Mouse (Mus musculus) forebrain, embryonic 10.5 days (tissue): ENCODE results near the gene Acbd3. TPM values are rescaled to one million over a fixed set of nuclear protein-coding genes. Genes with fewer than 3 reads are reported as not detected.
A peak's percentile ranks its signal among the peaks of the same experiment; 100 is the strongest.

ENCODE experiments used
- DNase-seq: peaks from one replicate; pipeline ENCODE4 v3.0.0-alpha.2; 2017; ENCODE audit warnings: low spot score; ENCODE audit errors: extremely low spot score
- H3K27ac ChIP-seq: fragments of 300-500 bp; sonication (generic); 2 replicates; pipeline ENCODE4 v1.5.1; 2016; ENCODE audit warnings: mild to moderate bottlenecking
- H3K27me3 ChIP-seq: fragments of 300-500 bp; sonication (generic); 2 replicates; pipeline ENCODE4 v1.6.1; 2016; ENCODE audit warnings: mild to moderate bottlenecking; ENCODE audit not compliant: poor library complexity, severe bottlenecking
- H3K36me3 ChIP-seq: fragments of 300-500 bp; sonication (generic); replicated peaks from 2 replicates; pipeline ENCODE4 v1.6.1; 2016; ENCODE audit warnings: mild to moderate bottlenecking, moderate library complexity
- H3K4me1 ChIP-seq: fragments of 300-500 bp; sonication (generic); 2 replicates; pipeline ENCODE4 v1.6.1; 2016
- H3K4me3 ChIP-seq: fragments of 300-500 bp; sonication (generic); 2 replicates; pipeline ENCODE4 v1.5.1; 2016; ENCODE audit warnings: mild to moderate bottlenecking, moderate library complexity
- H3K9me3 ChIP-seq: fragments of 300-500 bp; sonication (generic); 2 replicates; pipeline ENCODE4 v1.6.1; 2016; ENCODE audit warnings: mild to moderate bottlenecking, moderate library complexity
- WGBS: fragments of 180-500 bp; shearing (Covaris S2); methylation state at CpG from one replicate; pipeline ENCODE4 v1.1.7; 2016; 5-methylcytosine and 5-hydroxymethylcytosine counted together
- polyA plus RNA-seq: library from polyadenylated mRNA; unstranded; fragments of >200 nt; fragmentation: Nextera tagmentation; extraction: Ambion mirVana; gene quantifications from 2 replicates; pipeline ENCODE4 v1.2.1, GENCODE M21; 2016

Gene Acbd3
- polyA plus RNA-seq, 1 experiment from 2014 or later, result 14.7 TPM

DNA sequence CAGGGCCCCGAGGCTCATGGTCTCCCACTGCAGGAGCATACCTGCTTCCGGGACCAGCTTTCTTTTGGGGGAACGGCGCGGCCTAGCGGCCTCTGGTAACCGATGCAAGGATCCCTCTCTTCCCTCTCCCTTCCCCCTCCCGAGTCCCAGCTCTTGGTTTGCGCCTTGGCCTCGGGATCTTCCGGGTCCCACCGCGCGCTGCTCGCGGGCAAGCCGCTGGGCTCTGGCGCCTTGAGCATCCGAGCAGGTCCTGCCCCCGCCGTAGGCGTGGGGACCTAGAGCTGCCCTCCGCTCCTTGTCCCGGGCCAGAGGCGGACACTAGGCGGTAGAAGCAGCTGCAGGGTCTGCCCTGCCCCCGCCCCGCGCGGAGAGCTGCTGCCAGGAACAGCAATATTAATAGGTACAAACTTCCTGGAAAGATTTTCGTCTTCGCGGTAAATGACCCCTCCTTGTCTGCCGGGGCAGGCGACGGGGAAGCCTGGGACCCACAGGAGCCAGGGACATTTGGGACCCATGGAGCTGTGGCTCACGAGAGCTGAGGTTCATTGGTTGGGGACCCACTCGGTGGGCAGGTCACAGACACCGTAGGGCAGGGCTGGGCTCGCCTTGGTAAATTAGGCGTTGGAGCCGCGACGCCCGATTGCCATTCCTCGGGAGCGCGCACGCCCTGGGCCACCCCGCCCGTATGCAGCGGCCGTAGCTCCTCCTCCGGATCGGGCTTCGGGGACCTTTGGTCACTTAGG is 52.0 kb downstream of the Acbd3 start:
- peak; percentile 89 for DNase-seq
- H3K4me3 ChIP-seq, result peak overlapping the region; percentile 72
- peak overlapping the region; percentile 95 for H3K27ac ChIP-seq
- peaks cover 34% of the 10 kb centered on the region for H3K4me1 ChIP-seq
- H3K36me3 ChIP-seq, result no peaks in the 10 kb centered on the region
- peaks cover 9% of the 10 kb centered on the region; the same call in 1 of the 2 replicates for H3K27me3 ChIP-seq
- WGBS, result under 1% methylated on average over 56 of the region's 56 CpGs
- peaks cover 6% of the 10 kb centered on the region; the same call in 1 of the 2 replicates for H3K9me3 ChIP-seq

GRCm38 (mm10) chr1:180778403-180778754 is 52.5 kb downstream of the Acbd3 start:
- peaks cover 6% of the 10 kb centered on the region; the same call in 1 of the 2 replicates for H3K9me3 ChIP-seq
- H3K27ac ChIP-seq, result peak overlapping the region; percentile 95
- peaks cover 39% of the 10 kb centered on the region for H3K4me1 ChIP-seq
- under 1% methylated on average over 13 of the region's 13 CpGs for WGBS
- H3K4me3 ChIP-seq, result peak overlapping the region; percentile 72
- peaks cover 9% of the 10 kb centered on the region; the same call in 1 of the 2 replicates for H3K27me3 ChIP-seq
- DNase-seq, result no peak
- no peaks in the 10 kb centered on the region for H3K36me3 ChIP-seq

GRCm38 (mm10) chr1:180778941-180779340 is 53.1 kb downstream of the Acbd3 start:
- 84% methylated on average over 10 of the region's 10 CpGs for WGBS
- Histone ChIP-seq H3K27ac (no peak overlapping the region), H3K9me3 (peaks cover 6% of the 10 kb centered on the region; the same call in 1 of the 2 replicates), H3K27me3 (peaks cover 9% of the 10 kb centered on the region; the same call in 1 of the 2 replicates), H3K4me3 (peak overlapping the region; percentile 72; the same call in 1 of the 2 replicates), H3K36me3 (no peaks in the 10 kb centered on the region), H3K4me1 (peaks cover 43% of the 10 kb centered on the region)
- no peak for DNase-seq

GRCm38 (mm10) chr1:180780291-180780690 is 54.4 kb downstream of the Acbd3 start:
- peaks cover 43% of the 10 kb centered on the region for H3K4me1 ChIP-seq
- WGBS, result 93% methylated on average over 8 of the region's 8 CpGs
- H3K27me3 ChIP-seq, result peaks cover 9% of the 10 kb centered on the region; the same call in 1 of the 2 replicates
- DNase-seq, result no peak
- H3K9me3 ChIP-seq, result no peaks in the 10 kb centered on the region; the same call in 1 of the 2 replicates
- H3K4me3 ChIP-seq, result no peak overlapping the region
- H3K27ac ChIP-seq, result no peak overlapping the region
- H3K36me3 ChIP-seq, result no peaks in the 10 kb centered on the region

DNA sequence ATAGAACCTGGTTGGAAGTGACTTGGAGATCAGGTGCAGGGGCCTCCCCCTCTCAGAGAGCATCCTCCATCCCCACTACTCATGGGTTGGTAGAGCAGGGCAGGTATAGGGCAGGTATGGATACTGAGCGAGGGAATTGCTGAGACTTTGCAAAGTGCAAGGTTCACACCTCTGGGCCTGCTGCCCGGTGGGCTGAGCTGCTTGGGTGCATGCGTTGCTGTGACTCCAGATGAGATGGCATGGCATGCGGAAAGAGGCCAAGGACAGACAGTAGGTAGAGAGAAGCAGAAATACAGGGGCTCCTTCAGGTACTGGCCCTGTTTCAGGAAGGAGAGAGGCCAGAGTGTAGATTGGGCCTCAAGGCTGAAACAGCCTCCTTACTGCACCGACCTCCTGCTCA is 55.4 kb downstream of the Acbd3 start:
- no peaks in the 10 kb centered on the region for H3K36me3 ChIP-seq
- H3K27ac ChIP-seq, result no peak overlapping the region
- 82% methylated on average over 5 of the region's 5 CpGs for WGBS
- peaks cover 35% of the 10 kb centered on the region for H3K4me1 ChIP-seq
- no peaks in the 10 kb centered on the region for H3K9me3 ChIP-seq
- DNase-seq, result no peak
- H3K4me3 ChIP-seq, result no peak overlapping the region
- H3K27me3 ChIP-seq, result peaks cover 9% of the 10 kb centered on the region; the same call in 1 of the 2 replicates

- Histone ChIP-seq H3K4me3 (no peak overlapping the region), H3K36me3 (no peaks in the 10 kb centered on the region), H3K9me3 (peaks cover 2% of the 10 kb centered on the region; the same call in 1 of the 2 replicates), H3K27me3 (peaks cover 9% of the 10 kb centered on the region; the same call in 1 of the 2 replicates), H3K27ac (0 out of 2 replicates have a peak overlapping the region, but pooled peaks have one; percentile 6), H3K4me1 (peaks cover 19% of the 10 kb centered on the region)
- DNase-seq, result no peak
- 71% methylated on average over 9 of the region's 9 CpGs for WGBS
Measured at GRCm38 (mm10) chr1:180782906-180783579, 57.2 kb downstream of the Acbd3 start.

DNA sequence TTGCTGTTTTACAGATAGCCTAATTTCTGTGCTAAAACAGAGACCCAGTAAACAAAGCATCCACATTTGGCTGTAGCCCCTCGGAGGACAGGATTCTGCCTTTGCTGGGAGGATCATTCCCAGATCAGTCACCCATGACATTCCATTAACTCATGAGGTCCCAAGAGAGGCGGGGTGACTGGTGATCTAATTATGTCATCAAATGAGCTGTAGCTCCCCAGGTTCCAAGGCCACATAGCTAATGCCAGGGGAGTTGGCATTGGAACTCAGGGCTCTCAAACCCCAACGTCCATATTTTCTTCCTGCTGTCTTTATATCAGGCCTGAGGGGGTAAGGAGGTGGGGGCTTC is 57.7 kb downstream of the Acbd3 start:
- H3K9me3 ChIP-seq, result peaks cover 4% of the 10 kb centered on the region; the same call in 1 of the 2 replicates
- 29% methylated on average over 3 of the region's 3 CpGs for WGBS
- peaks cover 14% of the 10 kb centered on the region for H3K4me1 ChIP-seq
- peaks cover 9% of the 10 kb centered on the region; the same call in 1 of the 2 replicates for H3K27me3 ChIP-seq
- 0 out of 2 replicates have a peak overlapping the region, but pooled peaks have one; percentile 6 for H3K27ac ChIP-seq
- DNase-seq, result no peak
- H3K36me3 ChIP-seq, result no peaks in the 10 kb centered on the region
- no peak overlapping the region for H3K4me3 ChIP-seq

DNA sequence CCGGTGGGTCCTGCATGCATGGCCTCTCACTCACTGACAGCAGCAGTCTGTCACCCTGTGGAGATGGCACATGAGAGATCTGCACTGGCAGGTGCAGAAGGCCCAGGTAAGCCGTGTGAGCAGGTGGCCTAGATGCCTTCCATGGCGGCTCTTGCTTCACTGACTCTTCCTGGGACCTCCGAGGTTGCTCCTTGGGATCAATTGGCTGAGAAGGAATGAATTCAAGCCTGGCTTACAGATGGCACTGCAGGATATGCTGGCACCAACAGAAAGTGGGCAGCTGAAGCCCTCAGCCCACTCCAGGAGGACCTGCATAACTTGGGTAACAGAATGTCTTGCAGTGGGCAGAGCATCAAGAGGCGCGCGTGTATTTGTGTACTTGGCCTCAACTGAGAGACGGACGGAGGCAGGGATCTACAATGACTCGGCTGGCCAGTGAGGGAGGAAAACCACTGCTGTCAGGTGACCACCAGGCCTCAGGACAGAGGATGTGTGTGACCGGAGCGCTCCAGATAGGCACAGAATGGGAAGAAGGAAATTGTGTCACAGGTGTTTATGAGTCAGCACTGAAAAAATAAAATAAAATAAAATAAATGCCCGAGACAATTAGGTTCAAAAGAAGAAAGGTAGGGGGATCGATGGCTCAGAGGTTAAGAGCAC is 66.1 kb downstream of the Acbd3 start:
- H3K27ac ChIP-seq, result no peak overlapping the region
- DNase-seq, result no peak
- peaks cover 25% of the 10 kb centered on the region for H3K27me3 ChIP-seq
- no peaks in the 10 kb centered on the region for H3K36me3 ChIP-seq
- peaks cover 4% of the 10 kb centered on the region; the same call in 1 of the 2 replicates for H3K9me3 ChIP-seq
- WGBS, result 85% methylated on average over 14 of the region's 14 CpGs
- peaks cover 13% of the 10 kb centered on the region for H3K4me1 ChIP-seq
- no peak overlapping the region for H3K4me3 ChIP-seq

GRCm38 (mm10) chr1:180792814-180793213 is 67.0 kb downstream of the Acbd3 start:
- Histone ChIP-seq H3K9me3 (peaks cover 4% of the 10 kb centered on the region; the same call in 1 of the 2 replicates), H3K27ac (no peak overlapping the region), H3K36me3 (no peaks in the 10 kb centered on the region), H3K4me3 (no peak overlapping the region), H3K27me3 (peaks cover 25% of the 10 kb centered on the region), H3K4me1 (peaks cover 13% of the 10 kb centered on the region)
- 81% methylated on average over 4 of the region's 4 CpGs for WGBS
- no peak for DNase-seq

DNA sequence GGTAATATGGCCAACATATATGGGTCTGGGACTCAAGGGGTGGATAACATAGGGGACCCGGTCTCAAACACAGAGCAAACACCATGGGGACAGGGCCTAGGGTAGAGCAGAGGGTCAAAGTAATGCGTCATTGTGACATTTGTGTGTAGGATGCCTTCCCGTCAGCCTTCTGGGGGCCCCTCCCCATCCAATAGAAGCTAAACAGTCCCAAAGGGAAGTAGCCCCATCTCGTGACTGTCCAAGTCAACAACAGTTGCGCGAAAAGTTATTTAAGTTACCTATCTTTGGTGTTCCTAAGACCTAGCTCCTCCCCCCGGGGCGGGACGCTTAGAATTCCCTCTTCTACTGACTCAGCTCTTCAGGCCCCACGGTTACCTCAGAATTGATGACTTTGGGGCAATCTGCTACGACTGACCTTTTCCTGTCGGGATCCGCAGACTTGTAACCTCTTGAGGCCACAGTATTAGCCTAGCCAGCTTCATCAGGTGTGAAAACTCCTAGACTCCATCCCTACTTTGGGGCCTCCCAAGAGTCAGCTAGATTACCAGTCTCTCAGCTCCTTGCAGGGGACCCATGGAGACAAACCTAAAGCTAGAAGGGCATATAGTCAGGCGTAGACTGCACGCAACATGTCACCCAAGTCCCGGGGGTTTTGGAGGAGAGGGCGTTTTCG is 67.7 kb downstream of the Acbd3 start:
- Histone ChIP-seq H3K4me1 (peaks cover 13% of the 10 kb centered on the region), H3K9me3 (no peaks in the 10 kb centered on the region), H3K27me3 (peaks cover 25% of the 10 kb centered on the region), H3K36me3 (no peaks in the 10 kb centered on the region), H3K4me3 (peak overlapping the region; percentile 57), H3K27ac (peak overlapping the region; percentile 77)
- 9% methylated on average over 18 of the region's 18 CpGs for WGBS
- no peak for DNase-seq

DNA sequence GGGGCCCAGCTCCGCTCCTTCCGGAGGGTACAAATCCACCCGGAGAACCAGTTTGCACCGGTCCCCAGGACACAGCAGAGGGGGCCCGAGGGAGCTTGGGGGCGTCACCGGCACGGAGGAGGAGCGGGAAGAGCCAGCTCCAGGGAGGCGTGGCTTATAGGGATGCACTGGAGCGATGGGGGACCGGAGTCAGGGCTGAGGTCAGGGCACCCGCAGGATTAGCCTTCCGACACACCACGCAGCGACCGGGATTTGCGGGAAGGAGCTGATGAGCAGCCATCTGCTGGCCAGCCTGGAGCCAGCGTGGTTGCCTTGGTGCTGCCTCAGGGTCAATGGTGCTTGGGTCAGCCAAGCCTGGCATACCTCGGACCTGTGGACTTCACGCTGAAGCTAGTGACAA is 68.3 kb downstream of the Acbd3 start:
- no peaks in the 10 kb centered on the region for H3K9me3 ChIP-seq
- no peaks in the 10 kb centered on the region for H3K36me3 ChIP-seq
- H3K4me1 ChIP-seq, result peaks cover 13% of the 10 kb centered on the region
- peak overlapping the region; percentile 77 for H3K27ac ChIP-seq
- H3K27me3 ChIP-seq, result peaks cover 25% of the 10 kb centered on the region
- H3K4me3 ChIP-seq, result peak overlapping the region; percentile 57
- 2% methylated on average over 21 of the region's 21 CpGs for WGBS
- DNase-seq, result peak; percentile 62

DNA sequence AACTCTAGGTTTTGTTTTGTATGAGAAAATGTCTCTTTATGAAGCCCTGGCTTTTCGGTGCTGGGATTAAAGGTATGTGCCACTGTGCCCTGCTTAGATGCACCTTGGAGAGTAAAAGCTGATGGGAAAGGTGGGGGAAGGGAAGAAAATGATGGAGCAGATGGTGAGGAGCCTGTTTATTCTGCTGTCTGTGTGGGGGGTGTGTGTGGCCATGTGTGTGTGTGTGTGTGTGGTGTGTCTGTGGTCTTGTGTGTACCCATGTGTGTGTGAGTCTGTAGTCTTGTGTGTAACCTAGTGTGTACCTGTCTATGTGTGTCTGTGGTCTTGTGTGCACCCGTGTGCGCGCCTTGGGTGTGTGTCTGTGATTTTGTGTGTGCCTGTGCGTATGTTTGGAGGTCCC is 72.8 kb downstream of the Acbd3 start:
- H3K4me1 ChIP-seq, result peaks cover 9% of the 10 kb centered on the region
- no peak overlapping the region for H3K4me3 ChIP-seq
- no peak overlapping the region for H3K27ac ChIP-seq
- H3K27me3 ChIP-seq, result peaks cover 16% of the 10 kb centered on the region
- H3K9me3 ChIP-seq, result no peaks in the 10 kb centered on the region
- WGBS, result 94% methylated on average over 5 of the region's 5 CpGs
- no peak for DNase-seq
- peaks cover 35% of the 10 kb centered on the region for H3K36me3 ChIP-seq
